12 mouse cellular contexts compared by ENCODE assay signal in genomic region chr14:38568184-38568583, GRCm38 (mm10).
"Had no signal": no experiment of that assay in that cellular context is flagged by ENCODE, and none has a peak within 500 bp of the region (broad histone marks: within the 10 kb centered on the region; RNA-seq: fewer than 3 reads in every experiment).

No protein-coding gene starts in this region.

- DNase-seq: retina, postnatal 1 day; right cerebral cortex, adult 18-20 months; right cerebral cortex, postnatal 14 days; right cerebral cortex, postnatal 25 days; right cerebral cortex, postnatal 4 days; spleen, adult 18-20 months; thymus, adult 18-20 months; thymus, adult 2 months; thymus, postnatal 14 days; thymus, postnatal 25 days; thymus, postnatal 36 days; thymus, postnatal 4 days had no signal
